Mouse (Mus musculus) c-Kit-positive CD71-positive TER-119-negative erythroid progenitor cells, embryonic 14.5 days (primary cell): Measurements from ENCODE around the gene Ddi2.

ENCODE experiments used
- DNase-seq: peaks from one replicate; pipeline ENCODE4 v3.0.0-alpha.2; 2013; ENCODE audit warnings: low read depth

The Ddi2 gene

GRCm38 (mm10) chr4:141688505-141688904 is 34.7 kb downstream of the Ddi2 start:
- DNase-seq: peak; percentile 11

- no peak for DNase-seq
These were observed 36.7 kb downstream of the Ddi2 start for GRCm38 (mm10) chr4:141686525-141686924.

- no peak for DNase-seq
These were observed 37.1 kb downstream of the Ddi2 start for GRCm38 (mm10) chr4:141686093-141686492.

- no peak for DNase-seq
These were observed 37.7 kb downstream of the Ddi2 start, which contains the start of gene Rsc1a1 for GRCm38 (mm10) chr4:141685499-141685898. TSS of gene Rsc1a1 (minus strand) at chr4:141685599.

- no peak for DNase-seq
These were observed 40.5 kb downstream of the Ddi2 start for GRCm38 (mm10) chr4:141682706-141683230.

GRCm38 (mm10) chr4:141681767-141682166 is 41.5 kb downstream of the Ddi2 start:
- no peak for DNase-seq

- DNase-seq: no peak
These were observed 42.3 kb downstream of the Ddi2 start for GRCm38 (mm10) chr4:141680892-141681291.

GRCm38 (mm10) chr4:141679016-141679415 is 44.2 kb downstream of the Ddi2 start:
- DNase-seq: no peak

- no peak for DNase-seq
These were observed 46.7 kb downstream of the Ddi2 start for GRCm38 (mm10) chr4:141676462-141676979.

GRCm38 (mm10) chr4:141672325-141672724 is 50.9 kb downstream of the Ddi2 start:
- DNase-seq: no peak

- no peak for DNase-seq
These were observed 51.8 kb downstream of the Ddi2 start for GRCm38 (mm10) chr4:141671389-141671788.

GRCm38 (mm10) chr4:141669898-141670712 is 53.1 kb downstream of the Ddi2 start:
- DNase-seq: no peak

GRCm38 (mm10) chr4:141664799-141665198 is 58.4 kb downstream of the Ddi2 start, which contains the start of gene Plekhm2:
TSS of gene Plekhm2 (minus strand) at chr4:141664899.
- no peak for DNase-seq

- peak; percentile 47 for DNase-seq
These were observed 59.0 kb downstream of the Ddi2 start for GRCm38 (mm10) chr4:141664011-141664745.

GRCm38 (mm10) chr4:141663122-141663931 is 59.9 kb downstream of the Ddi2 start:
- DNase-seq: no peak

- DNase-seq: no peak
These were observed 62.3 kb downstream of the Ddi2 start for GRCm38 (mm10) chr4:141660884-141661283.

GRCm38 (mm10) chr4:141659739-141660138 is 63.5 kb downstream of the Ddi2 start:
- no peak for DNase-seq

- no peak for DNase-seq
These were observed 64.3 kb downstream of the Ddi2 start for GRCm38 (mm10) chr4:141658846-141659484.

- DNase-seq: no peak
These were observed 66.3 kb downstream of the Ddi2 start for GRCm38 (mm10) chr4:141656932-141657331.

- DNase-seq: no peak
These were observed 67.2 kb downstream of the Ddi2 start for GRCm38 (mm10) chr4:141655908-141656608.

GRCm38 (mm10) chr4:141654509-141654908 is 68.7 kb downstream of the Ddi2 start:
- DNase-seq: no peak
